Mouse (Mus musculus) brain, embryonic 18.5 days (tissue): ENCODE measurements around the gene Grin1.

Source experiments
- DNase-seq: peaks from one replicate; pipeline ENCODE4 v3.0.0-alpha.2; 2012; ENCODE audit warnings: low read depth, low spot score

Gene Grin1

DNA sequence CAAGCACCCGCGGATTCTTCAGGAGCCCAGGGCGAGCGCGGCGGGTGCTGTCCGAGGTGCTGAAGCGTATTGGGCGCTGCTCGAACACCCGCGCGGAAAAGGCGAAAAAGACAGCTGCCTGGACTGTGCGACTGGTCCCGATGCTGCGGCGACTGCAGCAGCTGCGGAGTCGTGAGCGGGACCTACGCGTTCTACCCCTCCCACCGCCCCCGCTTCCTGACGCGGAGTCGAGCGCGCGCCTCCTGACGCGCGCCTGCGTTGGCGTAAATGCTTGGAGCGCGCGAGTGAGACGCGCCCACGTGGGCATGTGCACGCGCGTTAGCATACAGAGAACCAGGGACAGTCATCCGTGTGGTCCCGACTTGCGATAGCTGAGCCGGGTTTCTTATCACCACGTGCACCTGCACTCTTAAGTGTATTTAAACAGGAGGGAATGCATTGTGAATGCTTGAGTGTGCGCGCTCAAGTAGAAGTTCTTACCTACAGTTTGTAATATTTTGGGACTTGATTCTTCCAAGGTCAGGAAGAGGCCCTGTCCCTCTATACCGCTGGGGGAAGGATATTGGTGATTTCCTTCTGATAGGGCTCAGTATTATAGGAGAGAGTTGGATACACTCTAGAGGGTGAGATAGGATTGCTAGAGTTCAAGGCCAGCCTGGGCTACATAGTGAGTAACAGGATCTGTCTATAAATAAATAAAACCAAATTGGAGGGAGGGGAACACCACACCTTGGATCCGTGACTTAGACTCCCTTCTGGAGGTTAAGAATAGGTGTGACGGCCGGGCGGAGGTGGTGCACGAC, at the start of gene Grin1:
Gene Grin1, minus strand, starts transcription at position 217 of the 803 bp plus-strand sequence.
- peak; percentile 77 for DNase-seq

- no peak for DNase-seq
These were observed 46.2 kb upstream of the Grin1 start, which contains the start of gene Uap1l1 for GRCm38 (mm10) chr2:25365091-25365761. Gene Uap1l1 (minus strand): TSS chr2:25365682.

DNA sequence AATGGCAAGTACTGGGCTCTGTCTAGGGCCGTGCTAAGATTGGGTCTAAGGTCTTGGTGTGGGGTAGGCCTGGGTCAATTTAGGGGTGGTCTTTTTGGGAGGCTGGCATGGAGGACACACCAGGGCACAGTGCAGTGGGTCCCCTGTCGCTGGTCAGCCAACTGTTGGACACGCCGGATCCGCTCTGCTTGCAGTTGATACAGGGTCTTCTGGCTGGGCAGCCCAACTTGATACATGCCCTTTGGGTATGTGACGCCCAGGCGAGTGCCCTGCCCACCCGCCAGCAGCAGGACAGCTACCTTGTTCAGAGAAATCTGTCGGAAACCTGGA, 45.7 kb upstream of the Grin1 start:
- DNase-seq = no peak

- no peak for DNase-seq
These were observed 45.3 kb upstream of the Grin1 start for GRCm38 (mm10) chr2:25364313-25364712.

- no peak for DNase-seq
These were observed 44.6 kb upstream of the Grin1 start for GRCm38 (mm10) chr2:25363478-25364178.

DNA sequence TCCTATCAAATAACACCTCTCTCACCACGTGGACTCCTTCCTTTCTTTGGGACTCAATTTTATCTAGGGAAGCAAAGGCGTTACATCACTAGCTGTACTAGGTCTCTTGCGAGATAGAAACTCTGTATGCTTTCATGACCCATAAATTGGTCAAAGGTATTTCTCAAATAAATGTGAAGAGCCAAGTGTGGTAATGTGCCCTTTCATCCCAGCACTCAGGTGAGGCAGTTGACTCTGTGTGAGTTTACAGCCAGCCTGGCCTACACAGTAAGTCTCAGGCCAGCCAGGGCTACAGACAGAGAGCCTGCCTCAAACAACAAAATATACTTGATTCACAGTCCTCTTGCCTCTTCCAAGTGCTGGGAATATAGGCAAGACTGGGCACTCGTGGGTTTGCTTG, 40.9 kb upstream of the Grin1 start:
- no peak for DNase-seq

- peak; percentile 74 for DNase-seq
These were observed 37.5 kb upstream of the Grin1 start, which contains the start of gene Dpp7 for GRCm38 (mm10) chr2:25356208-25357079. Gene Dpp7 (minus strand): TSS chr2:25356359.

DNA sequence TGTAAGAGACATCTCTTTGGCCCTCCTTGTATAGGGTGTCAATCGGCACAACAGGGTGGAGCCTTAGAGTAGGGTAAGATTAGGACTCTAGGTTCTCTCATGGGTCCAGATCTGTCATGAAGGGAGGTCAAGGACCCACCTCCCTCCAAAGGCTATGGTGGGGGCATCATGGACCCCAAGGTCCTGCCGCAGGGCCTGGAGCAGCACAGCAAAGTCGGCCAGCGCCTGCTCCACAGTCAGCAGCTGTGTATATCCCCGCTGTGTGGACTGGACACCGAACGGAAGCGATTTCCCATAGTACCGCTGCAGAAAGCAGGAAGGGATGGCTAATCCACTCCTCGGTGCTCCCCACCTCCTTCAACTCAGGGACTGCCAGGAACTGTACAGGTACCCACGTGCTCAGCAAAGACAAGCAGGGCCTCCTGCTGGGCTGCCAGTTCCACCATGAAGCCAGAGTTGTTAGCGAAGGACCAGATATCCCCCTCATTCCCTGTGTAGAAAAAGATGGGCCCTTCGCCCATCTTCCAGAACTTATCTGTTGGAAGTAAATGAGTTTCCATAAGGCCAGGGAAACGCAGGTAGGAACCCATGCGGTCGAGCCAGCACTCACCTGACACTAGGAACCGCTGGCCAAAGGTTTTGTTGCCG, 36.6 kb upstream of the Grin1 start:
- no peak for DNase-seq

- no peak for DNase-seq
These were observed 35.2 kb upstream of the Grin1 start for GRCm38 (mm10) chr2:25354211-25354610.

GRCm38 (mm10) chr2:25350701-25351100, 31.7 kb upstream of the Grin1 start:
- no peak for DNase-seq

- DNase-seq = no peak
These were observed 30.5 kb upstream of the Grin1 start for GRCm38 (mm10) chr2:25349499-25349898.

GRCm38 (mm10) chr2:25348162-25348561, 29.2 kb upstream of the Grin1 start:
- no peak for DNase-seq

GRCm38 (mm10) chr2:25338303-25338702, 19.3 kb upstream of the Grin1 start:
- DNase-seq = no peak

DNA sequence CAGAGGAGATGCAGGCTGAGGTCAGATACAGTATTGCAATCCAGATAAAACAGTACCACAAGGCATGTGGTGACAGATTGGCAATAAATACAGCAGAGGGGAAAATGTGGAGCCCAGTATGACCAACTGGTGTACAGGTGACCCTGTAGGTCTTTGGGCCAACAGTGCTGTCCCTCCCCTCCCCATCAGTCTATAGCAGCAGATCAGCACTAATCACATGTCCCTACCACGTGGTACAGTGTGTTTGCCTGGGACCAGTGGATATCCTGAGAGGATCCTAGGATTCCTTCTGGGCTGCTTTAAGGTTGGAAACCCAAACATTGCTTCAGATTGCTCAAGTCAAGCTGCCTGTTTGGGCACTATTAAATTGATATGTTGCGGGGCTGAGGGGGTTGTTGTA, 14.6 kb upstream of the Grin1 start:
- DNase-seq = no peak

GRCm38 (mm10) chr2:25332286-25333160, 13.5 kb upstream of the Grin1 start, which contains the start of gene Man1b1:
Gene Man1b1 (plus strand): TSS chr2:25332338.
- DNase-seq = peak; percentile 98

- no peak for DNase-seq
These were observed 12.5 kb upstream of the Grin1 start for GRCm38 (mm10) chr2:25331470-25331869.

DNA sequence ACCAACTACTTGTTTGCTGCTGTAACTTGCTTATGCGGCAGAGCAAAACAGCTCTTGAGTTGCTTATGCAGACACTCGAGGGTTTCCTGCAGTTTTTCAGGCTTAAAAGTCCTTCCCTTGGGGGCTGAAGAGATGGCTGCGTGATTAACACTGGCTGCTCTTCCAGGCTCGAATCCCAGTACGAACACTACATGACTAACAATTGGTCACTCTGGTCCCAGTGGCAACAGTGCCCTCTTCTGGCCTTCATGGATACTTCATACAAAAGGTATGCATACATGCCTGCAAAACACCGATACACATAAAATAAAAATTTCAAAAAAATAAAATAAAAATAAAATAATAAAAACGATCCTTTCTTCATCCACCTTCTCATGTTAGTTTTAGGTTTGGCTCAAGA, 9.5 kb upstream of the Grin1 start:
- no peak for DNase-seq

GRCm38 (mm10) chr2:25326036-25326435, 7.0 kb upstream of the Grin1 start:
- no peak for DNase-seq

GRCm38 (mm10) chr2:25320084-25320483, 1.1 kb upstream of the Grin1 start:
- DNase-seq = no peak
